Comparison of ENCODE assay signal across 9 mouse cellular contexts in genomic region chr1:170894603-170895602, GRCm38 (mm10). TPM values are rescaled to one million over a fixed set of nuclear protein-coding genes. Genes with fewer than 3 reads are reported as not detected.
DNase-seq lines count a peak whose midpoint lies in the region; ATAC-seq lines count a peak whose summit lies in the region.
"Had no signal": no experiment of that assay in that cellular context is flagged by ENCODE, and none has a peak within 500 bp of the region (broad histone marks: within the 10 kb centered on the region; RNA-seq: fewer than 3 reads in every experiment).

No protein-coding gene starts in this region.

- no peak overlapping the region for H3K4me2 ChIP-seq in heart, embryonic 11.5 days

- ATAC-seq in heart, embryonic 11.5 days (replicated peaks; ENCODE audit: insufficient number of reproducible peaks, low FRiP score, low TSS enrichment), result no peak

- no peak overlapping the region for H3K27ac ChIP-seq in heart, embryonic 11.5 days (ENCODE audit: low read depth, low read length)

- no peaks in the 10 kb centered on the region for H3K4me1 ChIP-seq in heart, embryonic 11.5 days (ENCODE audit: control insufficient read depth, insufficient read depth, low read length)

- H3K27me3 ChIP-seq in heart, embryonic 11.5 days (ENCODE audit: control insufficient read depth, insufficient read depth, low read length), result no peaks in the 10 kb centered on the region

- H3K4me3 ChIP-seq in heart, embryonic 11.5 days (ENCODE audit: low read depth, low read length), result no peak overlapping the region

- intact Hi-C loops in gastrocnemius, postnatal 36 days (cut with DNase I), result no loop called here

- no peaks in the 10 kb centered on the region for H3K9me3 ChIP-seq in heart, embryonic 11.5 days (replicated peaks; ENCODE audit: control insufficient read depth, low read length)

- no peak overlapping the region for H3K9ac ChIP-seq in heart, embryonic 11.5 days (ENCODE audit: low read depth, low read length)

- DNase-seq in heart, adult 8-10 months (ENCODE audit: low spot score), result peak; percentile 58
- peak; percentile 89 for DNase-seq in 3T3-L1 (ENCODE audit: low read depth, low spot score)
- DNase-seq in ES-CJ7 (ENCODE audit: low read depth, low spot score), result peak; percentile 81
- peak; percentile 64 for DNase-seq in forelimb bud, embryonic 11.5 days (ENCODE audit: low read depth, low spot score)
- peak; percentile 46 for DNase-seq in telencephalon, adult 2 months (ENCODE audit: low read depth, low spot score)
- DNase-seq in adrenal gland, postnatal 14 days, result no peak
- DNase-seq in gastrocnemius, postnatal 36 days, result no peak

- 62% methylated on average over 9 of the region's 9 CpGs for WGBS in heart, embryonic 11.5 days (ENCODE audit: insufficient replicate concordance)

- H3K36me3 ChIP-seq in heart, embryonic 11.5 days (ENCODE audit: control insufficient read depth, insufficient read depth, low read length), result no peaks in the 10 kb centered on the region

RNA-seq across cellular contexts. Expression of gene Dusp12, which starts 9.6 kb away (rescaled TPM):
- total RNA-seq in heart, adult 8-10 months (2022), result 1 to 10 TPM; 7.6 to 8.9 (median 8.3) TPM
- polyA plus RNA-seq in heart, embryonic 11.5 days (2014; fragmentation: Nextera tagmentation; extraction: Ambion mirVana), result 25.6 and 28.0 TPM in 2 replicates
- total RNA-seq in adrenal gland, postnatal 14 days (2021), result 11.9 and 17.5 TPM in 2 replicates
- total RNA-seq in gastrocnemius, postnatal 36 days (2021), result 1 to 10 TPM; 3.6 to 4.1 TPM

RNA-seq across cellular contexts. Expression of gene Gm26620, which starts 10.0 kb away (rescaled TPM):
- total RNA-seq in heart, adult 8-10 months (2022), result under 1 TPM in 3 of 4 experiments, not detected in 1; 0.44 to 0.68 (median 0.57) TPM
- 0.38 and 0.66 TPM in 2 replicates for polyA plus RNA-seq in heart, embryonic 11.5 days (2014; fragmentation: Nextera tagmentation; extraction: Ambion mirVana)
- total RNA-seq in adrenal gland, postnatal 14 days (2021), result 0.44 and 0.64 TPM in 2 replicates
- under 1 TPM in 1 of 2 experiments, not detected in 1; 0.54 TPM for total RNA-seq in gastrocnemius, postnatal 36 days (2021)

RNA-seq across cellular contexts. Expression of gene Fcrlb, which starts 17.8 kb away (rescaled TPM):
- not detected for total RNA-seq in heart, adult 8-10 months (2022)
- not detected in 2 replicates for polyA plus RNA-seq in heart, embryonic 11.5 days (2014; fragmentation: Nextera tagmentation; extraction: Ambion mirVana)
- not detected in 2 replicates for total RNA-seq in adrenal gland, postnatal 14 days (2021)
- total RNA-seq in gastrocnemius, postnatal 36 days (2021), result not detected

RNA-seq across cellular contexts. Expression of gene Atf6, which starts 27.3 kb away (rescaled TPM):
- 10 to 100 TPM; 70.6 to 81.4 (median 76.4) TPM for total RNA-seq in heart, adult 8-10 months (2022)
- polyA plus RNA-seq in heart, embryonic 11.5 days (2014; fragmentation: Nextera tagmentation; extraction: Ambion mirVana), result 13.7 and 17.0 TPM in 2 replicates
- 31.5 and 33.0 TPM in 2 replicates for total RNA-seq in adrenal gland, postnatal 14 days (2021)
- 10 to 100 TPM; 16.3 to 18.2 TPM for total RNA-seq in gastrocnemius, postnatal 36 days (2021)

RNA-seq across cellular contexts. Expression of gene Fcrla, which starts 32.5 kb away (rescaled TPM):
- 1 to 10 TPM in 1 of 4 experiments, under 1 TPM in 2, not detected in 1; 0.75 to 1.1 (median 0.86) TPM for total RNA-seq in heart, adult 8-10 months (2022)
- polyA plus RNA-seq in heart, embryonic 11.5 days (2014; fragmentation: Nextera tagmentation; extraction: Ambion mirVana), result 0.36 TPM in 1 of 2 replicates, not detected in the other
- total RNA-seq in adrenal gland, postnatal 14 days (2021), result 2.0 and 7.7 TPM in 2 replicates
- total RNA-seq in gastrocnemius, postnatal 36 days (2021), result under 1 TPM in 1 of 2 experiments, not detected in 1; 0.20 TPM
- total RNA-seq: left cerebral cortex, adult 18-20 months had no signal

Comparison
In these comparisons a context has a peak if more than half of its experiments do, and no peak if none do; other contexts are left out.
1. DNase-seq: peak in heart, adult 8-10 months (single experiment), 3T3-L1 (single experiment), ES-CJ7 (single experiment), forelimb bud, embryonic 11.5 days (single experiment) and telencephalon, adult 2 months (single experiment); none in adrenal gland, postnatal 14 days (single experiment) and gastrocnemius, postnatal 36 days (0 of 2).